Comparison of ENCODE assay signal across 8 mouse cellular contexts in genomic region chr2:18195691-18196396, GRCm38 (mm10).
DNase-seq lines count a peak whose midpoint lies in the region; ATAC-seq lines count a peak whose summit lies in the region.

No protein-coding gene starts in this region.

- H3K36me3 ChIP-seq in limb, embryonic 12.5 days = peaks cover 53% of the 10 kb centered on the region
- peaks cover 76% of the 10 kb centered on the region for H3K36me3 ChIP-seq in limb, embryonic 10.5 days
- H3K36me3 ChIP-seq in kidney, embryonic 15.5 days = peaks cover 67% of the 10 kb centered on the region

- H3K4me3 ChIP-seq in limb, embryonic 12.5 days (replicated peaks) = no peak overlapping the region
- H3K4me3 ChIP-seq in limb, embryonic 10.5 days = no peak overlapping the region
- no peak overlapping the region for H3K4me3 ChIP-seq in kidney, embryonic 15.5 days (replicated peaks)

- no peak overlapping the region for H3K9ac ChIP-seq in limb, embryonic 12.5 days (replicated peaks)
- H3K9ac ChIP-seq in kidney, embryonic 15.5 days = no peak overlapping the region

- H3K27ac ChIP-seq in limb, embryonic 12.5 days = no peak overlapping the region
- H3K27ac ChIP-seq in limb, embryonic 10.5 days = no peak overlapping the region
- H3K27ac ChIP-seq in kidney, embryonic 15.5 days = peak overlapping the region; percentile 24

- H3K4me1 ChIP-seq in limb, embryonic 12.5 days (replicated peaks) = no peaks in the 10 kb centered on the region
- H3K4me1 ChIP-seq in limb, embryonic 10.5 days = 0 out of 2 replicates have a peak, but pooled peaks cover 2% of the 10 kb centered on the region
- H3K4me1 ChIP-seq in kidney, embryonic 15.5 days = peaks cover 11% of the 10 kb centered on the region

- WGBS in limb, embryonic 12.5 days = 75% methylated on average over 3 of the region's 3 CpGs
- WGBS in limb, embryonic 10.5 days = 91% methylated on average over 3 of the region's 3 CpGs
- WGBS in kidney, embryonic 15.5 days = 50% methylated on average over 3 of the region's 3 CpGs

- H3K9me3 ChIP-seq in limb, embryonic 12.5 days = no peaks in the 10 kb centered on the region
- H3K9me3 ChIP-seq in limb, embryonic 10.5 days (replicated peaks) = no peaks in the 10 kb centered on the region
- H3K9me3 ChIP-seq in kidney, embryonic 15.5 days (replicated peaks) = no peaks in the 10 kb centered on the region

- H3K27me3 ChIP-seq in limb, embryonic 12.5 days = no peaks in the 10 kb centered on the region
- no peaks in the 10 kb centered on the region for H3K27me3 ChIP-seq in limb, embryonic 10.5 days (ENCODE audit: low read depth, poor library complexity, severe bottlenecking)
- no peaks in the 10 kb centered on the region for H3K27me3 ChIP-seq in kidney, embryonic 15.5 days

- ATAC-seq in limb, embryonic 12.5 days (ENCODE audit: insufficient number of reproducible peaks, insufficient read depth, low FRiP score, low TSS enrichment, low read depth) = 0 out of 2 replicates have a peak, but pooled peaks have one; percentile 68
- peak; percentile 89 for ATAC-seq in kidney, embryonic 15.5 days (replicated peaks; ENCODE audit: low FRiP score)
- ATAC-seq in megakaryocyte, adult 5-6 weeks (ENCODE audit: poor library complexity, severe bottlenecking) = no peak

- DNase-seq in limb, embryonic 10.5 days (ENCODE audit: low spot score) = no peak
- DNase-seq in adrenal gland, postnatal 25 days = peak; percentile 65
- peak; percentile 36 for DNase-seq in ovary, postnatal 14 days (ENCODE audit: low spot score)
- DNase-seq in layer of hippocampus, postnatal 36 days = no peak
- no peak for DNase-seq in right cerebral cortex, postnatal 36 days (ENCODE audit: low spot score in 2 of 2)

- H3K4me2 ChIP-seq in limb, embryonic 12.5 days = no peak overlapping the region
- H3K4me2 ChIP-seq in kidney, embryonic 15.5 days = no peak overlapping the region

Comparison
In these comparisons a context has a peak if more than half of its experiments do, and no peak if none do; other contexts are left out.
1. DNase-seq: peak in adrenal gland, postnatal 25 days (single experiment) and ovary, postnatal 14 days (single experiment); none in limb, embryonic 10.5 days (single experiment), layer of hippocampus, postnatal 36 days (0 of 2) and right cerebral cortex, postnatal 36 days (0 of 2).